Mouse (Mus musculus) testis, adult 2 months (tissue): ENCODE results near the gene Bckdhb.

Source experiments
- CTCF ChIP-seq: fragments of 200-500 bp; IDR thresholded peaks from 2 replicates; pipeline ENCODE4 v1.5.1; 2012; ENCODE audit warnings: low read depth, mild to moderate bottlenecking, inconsistent platforms, low read length, moderate library complexity; ENCODE audit not compliant: control insufficient read depth, insufficient read depth, insufficient replicate concordance
- POLR2A ChIP-seq: fragments of 200-500 bp; IDR thresholded peaks from 2 replicates; pipeline ENCODE4 v1.6.1; 2012; ENCODE audit warnings: low read depth, mild to moderate bottlenecking, inconsistent platforms, low read length, moderate library complexity; ENCODE audit not compliant: control insufficient read depth

DNA sequence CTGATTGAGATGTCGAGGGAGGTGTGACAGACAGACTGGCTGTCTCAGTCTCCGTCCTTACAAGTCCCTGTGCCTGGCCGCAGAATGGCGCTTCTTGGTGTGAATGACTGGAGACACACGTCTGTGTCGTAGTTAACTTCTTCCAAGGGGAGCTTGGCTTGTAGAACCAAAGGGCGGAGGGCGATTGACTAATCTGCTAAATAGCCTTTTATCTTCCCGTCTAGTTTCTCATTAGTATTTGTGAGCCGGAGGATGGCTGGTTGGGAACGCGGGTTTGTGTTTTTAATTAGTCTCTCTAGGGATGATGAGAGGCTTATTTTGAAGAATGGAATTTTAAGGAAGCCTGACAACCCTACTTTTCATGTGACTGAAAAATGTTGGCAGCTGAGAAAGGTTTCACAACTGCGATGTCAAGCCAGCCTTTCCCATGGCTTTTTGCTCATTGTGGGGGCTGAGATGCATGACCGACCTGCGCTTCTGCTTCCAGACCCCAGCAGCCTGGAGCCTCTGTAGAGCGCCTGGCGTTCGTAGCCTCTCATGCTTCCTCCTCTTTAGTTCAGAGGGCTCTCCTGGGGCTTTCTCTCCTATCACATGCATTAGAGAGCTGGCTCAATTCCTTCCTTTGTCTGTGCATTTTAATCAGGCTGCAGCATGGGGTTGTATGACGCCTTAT is 107.9 kb downstream of the Bckdhb start:
- TF ChIP-seq CTCF = no peak
- TF ChIP-seq POLR2A = no peak
